Mouse (Mus musculus) brain, embryonic 14.5 days (tissue): ENCODE data around the gene Tmem150b.

ENCODE experiments used
- CTCF ChIP-seq: fragments of 200-500 bp; IDR thresholded peaks from 2 replicates; pipeline ENCODE4 v1.5.1; 2012; ENCODE audit warnings: inconsistent platforms, mild to moderate bottlenecking, moderate library complexity, borderline replicate concordance; ENCODE audit not compliant: insufficient read depth, insufficient read length; ENCODE audit errors: extremely low read depth
- POLR2A ChIP-seq: fragments of 200-500 bp; IDR thresholded peaks from 2 replicates; pipeline ENCODE4 v1.6.1; 2012; ENCODE audit warnings: mild to moderate bottlenecking, inconsistent platforms, borderline replicate concordance; ENCODE audit not compliant: poor library complexity, insufficient read depth, insufficient read length, severe bottlenecking; ENCODE audit errors: extremely low read depth

DNA sequence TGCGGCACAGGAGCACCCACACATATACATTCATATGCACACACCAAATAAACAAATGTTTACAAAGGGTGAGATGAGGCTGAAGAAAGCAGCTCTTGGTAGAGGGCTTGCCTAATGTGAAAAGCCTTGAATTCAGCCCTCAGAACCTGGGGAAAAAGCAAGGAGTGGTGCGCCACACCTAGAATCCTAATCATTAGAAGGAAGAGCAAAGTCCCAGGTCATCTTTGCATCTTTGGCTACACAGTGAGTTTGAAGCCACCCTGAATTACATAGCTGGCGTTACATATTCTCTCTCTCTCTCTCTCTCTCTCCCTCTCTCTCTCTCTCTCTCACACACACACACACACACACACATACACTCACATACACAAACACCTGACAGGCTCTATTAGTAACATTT is 5.8 kb downstream of the Tmem150b start:
- TF ChIP-seq POLR2A (no peak), CTCF (no peak)
